Mouse (Mus musculus) myocyte (in vitro differentiated cells): ENCODE data around the gene Pstk. TPM values are rescaled to one million over a fixed set of nuclear protein-coding genes. Genes with fewer than 3 reads are reported as not detected.
"Not testable (repeated sequence)": the region's sequence is repeated elsewhere in the genome, so short reads cannot be mapped to it uniquely, and the experiment has no call there.

Source experiments
- H3K27me3 ChIP-seq: one replicate; pipeline ENCODE4 v1.6.1; 2011; ENCODE audit not compliant: control insufficient read depth, insufficient read depth, insufficient read length
- H3K36me3 ChIP-seq: one replicate; pipeline ENCODE4 v1.6.1; 2011; ENCODE audit not compliant: control insufficient read depth, insufficient read depth
- H3K4me2 ChIP-seq: one replicate; pipeline ENCODE4 v1.6.1; 2011; ENCODE audit warnings: low read depth, control low read depth
- H3K4me3 ChIP-seq: one replicate; pipeline ENCODE4 v1.5.1; 2011; ENCODE audit warnings: mild to moderate bottlenecking, control low read depth, moderate library complexity
- H3K79me2 ChIP-seq: one replicate; pipeline ENCODE4 v1.6.1; 2011; ENCODE audit not compliant: control insufficient read depth, insufficient read depth
- H3ac ChIP-seq: one replicate; pipeline ENCODE4 v1.6.1; 2011; ENCODE audit not compliant: control insufficient read depth, insufficient read length
- CEBPB ChIP-seq: IDR thresholded peaks from 2 replicates; pipeline ENCODE4 v1.6.1; 2011; ENCODE audit warnings: mild to moderate bottlenecking, moderate library complexity; ENCODE audit not compliant: poor library complexity, insufficient read depth, severe bottlenecking
- E2F4 ChIP-seq: IDR thresholded peaks from one replicate; pipeline ENCODE4 v1.6.1; 2011; ENCODE audit warnings: mild to moderate bottlenecking, control low read depth, moderate library complexity; ENCODE audit not compliant: insufficient read depth
- MAX ChIP-seq: IDR thresholded peaks from one replicate; pipeline ENCODE4 v1.6.1; 2011; ENCODE audit warnings: low read depth, mild to moderate bottlenecking, control low read depth
- MYOD1 ChIP-seq, 3 experiments: IDR thresholded peaks; one replicate each; pipeline ENCODE4 v1.6.1; 2011; ENCODE audit warnings: control low read depth in 2 of 3, low read depth in 2 of 3, mild to moderate bottlenecking in 2 of 3, moderate library complexity in 1 of 3; ENCODE audit not compliant: insufficient read length in 2 of 3, control insufficient read depth in 1 of 3
- MYOG ChIP-seq, 3 experiments: IDR thresholded peaks; one replicate each; pipeline ENCODE4 v1.6.1; 2011; ENCODE audit warnings: control low read depth in 2 of 3, low read depth in 2 of 3, mild to moderate bottlenecking in 2 of 3; ENCODE audit not compliant: insufficient read length in 2 of 3, control insufficient read depth in 1 of 3, insufficient read depth in 1 of 3
- POLR2A ChIP-seq: IDR thresholded peaks from one replicate; pipeline ENCODE4 v1.6.1; 2011; ENCODE audit warnings: low read depth, mild to moderate bottlenecking, control low read depth, moderate library complexity; ENCODE audit not compliant: insufficient read length
- POLR2AphosphoS2 ChIP-seq: IDR thresholded peaks from one replicate; pipeline ENCODE4 v1.6.1; 2011; ENCODE audit warnings: low read depth, control low read depth; ENCODE audit not compliant: insufficient read length
- REST ChIP-seq: IDR thresholded peaks from one replicate; pipeline ENCODE4 v1.6.1; 2011; ENCODE audit warnings: mild to moderate bottlenecking, control low read depth, moderate library complexity; ENCODE audit not compliant: insufficient read depth, insufficient read length
- SRF ChIP-seq: IDR thresholded peaks from one replicate; pipeline ENCODE4 v1.6.1; 2011; ENCODE audit warnings: low read depth; ENCODE audit not compliant: control insufficient read depth, insufficient read length
- TCF12 ChIP-seq: IDR thresholded peaks from one replicate; pipeline ENCODE4 v1.6.1; 2011; ENCODE audit warnings: mild to moderate bottlenecking, control low read depth; ENCODE audit not compliant: poor library complexity, insufficient read depth, severe bottlenecking
- TCF3 ChIP-seq: IDR thresholded peaks from one replicate; pipeline ENCODE4 v1.6.1; 2011; ENCODE audit warnings: low read depth, control low read depth; ENCODE audit not compliant: insufficient read length
- USF1 ChIP-seq: IDR thresholded peaks from one replicate; pipeline ENCODE4 v1.6.1; 2011; ENCODE audit warnings: low read depth, mild to moderate bottlenecking, control low read depth, moderate library complexity
- polyA plus RNA-seq: library from polyadenylated mRNA; unstranded; fragments of >200 nt; fragmentation: generic; extraction: Trizol; gene quantifications from one replicate; pipeline ENCODE4 v1.2.1, GENCODE M21; 2012; ENCODE audit warnings: missing spikeins

Pstk gene
- polyA plus RNA-seq, 1 experiment: 19.6 TPM

DNA sequence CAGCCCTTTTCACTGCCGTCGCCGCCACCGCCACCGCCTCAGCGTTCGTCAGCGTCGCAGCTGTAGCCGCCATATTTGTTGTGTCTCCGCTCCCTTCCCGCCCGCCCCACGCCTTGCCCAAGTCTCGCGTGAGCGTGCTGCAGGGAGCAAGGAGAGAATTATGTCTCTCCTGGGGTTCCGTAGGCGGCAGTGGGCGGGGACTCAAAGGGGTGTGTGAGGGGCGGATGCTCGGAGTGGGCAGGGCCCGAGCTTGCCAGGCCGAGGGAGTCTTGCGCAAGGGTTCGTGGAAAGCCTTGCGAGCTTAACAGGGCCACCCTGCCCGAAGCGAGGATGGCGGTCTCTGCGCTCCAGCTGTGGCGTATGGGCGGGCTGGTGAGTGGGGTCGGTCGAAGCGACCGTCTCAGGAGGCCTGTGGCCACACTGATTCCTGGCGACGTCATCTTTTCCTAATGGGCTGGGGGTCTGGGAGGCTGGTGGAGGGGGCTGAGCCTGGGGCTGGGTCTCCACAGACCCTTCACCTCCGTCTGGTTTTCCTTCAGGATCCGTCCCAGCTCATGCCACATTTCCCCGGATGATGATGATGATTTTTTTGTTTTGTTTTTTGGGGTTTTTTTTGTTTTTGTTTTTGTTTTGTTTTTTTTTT is 39.6 kb downstream of the Pstk start, which contains the start of the genes Ikzf5 and Acadsb:
Ikzf5 (minus strand) TSS at position 106 of the 643 bp plus-strand sequence.
Acadsb (plus strand) TSS at position 186 of the 643 bp plus-strand sequence.
- Histone ChIP-seq H3K27me3 (no peaks in the 10 kb centered on the region), H3K36me3 (no peaks in the 10 kb centered on the region), H3K4me2 (peak within 1 kb of the TSS; percentile 79), H3ac (peak within 1 kb of the TSS; percentile 92), H3K4me3 (peak within 1 kb of the TSS; percentile 94), H3K79me2 (peaks cover 37% of the 10 kb centered on the region)
- TF ChIP-seq POLR2AphosphoS2 (peak; percentile 70), CEBPB (peak; percentile 99), TCF3 (no peak), E2F4 (no peak), MYOG (IDR thresholded peaks at IDR 0.05; ENCODE audit: control insufficient read depth in 1 of 3, insufficient read depth in 1 of 3, insufficient read length in 2 of 3, low read depth in 2 of 3) (peak in 2 of 3 experiments; percentile 13 to 32), POLR2A (peak; percentile 81), SRF (peak; percentile 24)

DNA sequence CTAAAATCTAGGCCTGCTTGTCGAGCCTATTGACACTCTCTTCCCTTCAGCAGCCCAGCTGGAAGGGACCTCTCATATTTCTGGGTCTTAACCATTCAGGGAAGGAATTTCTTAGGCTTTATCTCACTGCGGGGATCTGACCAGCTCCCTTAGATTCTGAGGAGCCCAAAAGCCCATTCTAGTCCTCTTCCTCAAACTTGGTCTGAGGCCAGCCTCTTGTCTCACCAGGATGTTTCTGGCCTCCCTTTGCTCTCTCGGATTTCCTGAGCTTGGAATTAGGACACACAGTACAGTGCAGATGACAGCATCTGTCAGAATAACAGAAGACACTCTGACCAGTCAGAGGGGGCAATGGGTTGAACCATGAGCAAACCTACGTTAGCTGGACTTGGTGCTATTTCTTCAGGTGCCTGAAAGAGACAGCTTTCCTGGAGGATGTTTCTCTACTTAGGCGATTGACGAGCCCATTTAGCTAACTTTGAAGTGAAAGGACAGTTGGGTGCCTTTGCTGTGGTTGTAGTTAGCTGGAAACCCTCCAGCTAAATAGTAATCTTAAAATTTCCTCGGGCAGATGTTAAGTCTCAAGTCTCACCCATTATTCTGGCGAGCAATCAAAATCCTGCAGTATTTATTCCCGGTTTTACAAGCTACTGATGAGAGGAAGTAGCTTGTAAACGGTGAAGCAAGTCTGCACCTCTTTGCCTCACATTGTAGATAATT is 40.4 kb downstream of the Pstk start:
- peak overlapping the region; percentile 70 for H3K4me2 ChIP-seq
- peak overlapping the region; percentile 92 for H3ac ChIP-seq
- H3K36me3 ChIP-seq: no peaks in the 10 kb centered on the region
- no peaks in the 10 kb centered on the region for H3K27me3 ChIP-seq
- TF ChIP-seq TCF12 (no peak), TCF3 (no peak), CEBPB (no peak), E2F4 (no peak), MYOD1 (IDR thresholded peaks at IDR 0.05; ENCODE audit: control insufficient read depth in 1 of 3, insufficient read length in 2 of 3, low read depth in 2 of 3) (no peak), REST (no peak), MYOG (IDR thresholded peaks at IDR 0.05; ENCODE audit: control insufficient read depth in 1 of 3, insufficient read depth in 1 of 3, insufficient read length in 2 of 3, low read depth in 2 of 3) (no peak), POLR2AphosphoS2 (no peak)
- H3K79me2 ChIP-seq: peaks cover 37% of the 10 kb centered on the region
- H3K4me3 ChIP-seq: peak overlapping the region; percentile 94

DNA sequence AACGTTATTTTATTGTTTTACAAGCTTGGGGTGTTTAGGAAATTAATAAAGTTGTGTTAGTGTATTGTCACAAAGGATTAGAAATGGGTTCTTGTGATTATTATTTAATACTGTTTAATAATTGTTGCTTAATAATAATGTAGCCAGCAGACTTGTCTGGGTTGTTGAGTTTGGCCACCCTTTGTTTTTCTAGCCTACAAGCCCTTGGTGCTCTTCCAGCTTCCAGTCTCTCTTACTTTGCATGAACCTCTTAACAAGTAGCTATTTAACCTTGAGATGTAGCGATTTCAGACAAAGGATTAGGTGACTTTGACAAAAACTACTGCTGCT is 41.0 kb downstream of the Pstk start:
- peak overlapping the region; percentile 70 for H3K4me2 ChIP-seq
- H3K79me2 ChIP-seq: peaks cover 33% of the 10 kb centered on the region
- H3K36me3 ChIP-seq: no peaks in the 10 kb centered on the region
- H3ac ChIP-seq: no peak overlapping the region
- H3K4me3 ChIP-seq: peak overlapping the region; percentile 94
- H3K27me3 ChIP-seq: no peaks in the 10 kb centered on the region
- no peak for TF ChIP-seq SRF
- no peak for TF ChIP-seq USF1
- no peak for TF ChIP-seq MAX
- TF ChIP-seq E2F4: no peak
- TF ChIP-seq POLR2A: no peak
- no peak for TF ChIP-seq POLR2AphosphoS2
- TF ChIP-seq MYOD1 (IDR thresholded peaks at IDR 0.05; ENCODE audit: control insufficient read depth in 1 of 3, insufficient read length in 2 of 3, low read depth in 2 of 3): no peak
- no peak for TF ChIP-seq TCF12
- TF ChIP-seq TCF3: no peak
- no peak for TF ChIP-seq MYOG (IDR thresholded peaks at IDR 0.05; ENCODE audit: control insufficient read depth in 1 of 3, insufficient read depth in 1 of 3, insufficient read length in 2 of 3, low read depth in 2 of 3)
- TF ChIP-seq REST: no peak
- TF ChIP-seq CEBPB: no peak

DNA sequence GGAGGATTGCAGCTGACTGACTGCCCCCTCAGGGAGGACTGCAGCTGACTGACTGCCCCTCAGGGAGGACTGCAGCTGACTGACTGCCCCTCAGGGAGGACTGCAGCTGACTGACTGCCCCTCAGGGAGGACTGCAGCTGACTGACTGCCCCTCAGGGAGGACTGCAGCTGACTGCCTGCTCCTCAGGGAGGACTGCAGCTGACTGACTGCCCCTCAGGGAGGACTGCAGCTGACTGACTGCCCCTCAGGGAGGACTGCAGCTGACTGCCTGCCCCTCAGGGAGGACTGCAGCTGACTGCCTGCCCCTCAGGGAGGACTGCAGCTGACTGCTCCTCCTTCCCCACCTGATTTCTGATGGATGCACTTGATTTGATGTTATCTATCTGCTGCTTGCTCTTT is 45.8 kb downstream of the Pstk start:
- not testable (repeated sequence) for H3K4me3 ChIP-seq, H3K79me2 ChIP-seq, H3K27me3 ChIP-seq, H3K36me3 ChIP-seq, H3ac ChIP-seq
- H3K4me2 ChIP-seq: peak overlapping the region; percentile 1
- TF ChIP-seq MYOG (IDR thresholded peaks at IDR 0.05; ENCODE audit: control insufficient read depth in 1 of 3, insufficient read depth in 1 of 3, insufficient read length in 2 of 3, low read depth in 2 of 3) (peak in 2 of 3 experiments; percentile 71 to 77), MYOD1 (IDR thresholded peaks at IDR 0.05; ENCODE audit: control insufficient read depth in 1 of 3, insufficient read length in 2 of 3, low read depth in 2 of 3) (peak in 2 of 3 experiments; percentile 61 to 69)

DNA sequence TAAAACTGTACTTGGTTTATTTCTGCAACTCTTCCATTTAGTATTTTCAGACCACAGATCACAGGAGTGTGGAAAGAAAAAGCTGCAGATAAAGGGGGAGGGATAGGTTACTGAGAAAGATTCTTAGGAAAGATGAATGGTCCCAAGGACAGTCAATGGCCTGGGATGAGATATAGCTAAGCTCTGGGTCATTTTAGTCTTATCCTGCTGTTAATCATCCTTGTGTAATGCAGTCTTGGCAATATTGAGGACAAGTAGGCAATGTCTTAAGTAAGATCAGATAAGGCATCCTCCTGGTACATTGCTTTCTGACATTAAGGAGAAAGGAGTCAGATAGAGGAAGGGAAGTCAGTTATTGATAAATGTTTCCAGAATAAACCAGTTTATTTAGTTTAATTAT is 46.7 kb downstream of the Pstk start:
- Histone ChIP-seq H3K79me2 (no peaks in the 10 kb centered on the region), H3K27me3 (no peaks in the 10 kb centered on the region), H3K36me3 (no peaks in the 10 kb centered on the region), H3ac (no peak overlapping the region), H3K4me3 (no peak overlapping the region), H3K4me2 (peak overlapping the region; percentile 1)
- TF ChIP-seq TCF3: no peak
